Mouse (Mus musculus) hindbrain, embryonic 16.5 days (tissue): ENCODE measurements around the gene Eri3. TPM values are rescaled to one million over a fixed set of nuclear protein-coding genes. Genes with fewer than 3 reads are reported as not detected.

Source experiments
- ATAC-seq: fragments of 200-750 bp; cut with Nextera tagmentation; 2 replicates; pipeline ENCODE4 v1.8.0; 2017; ENCODE audit warnings: moderate TSS enrichment, moderate library complexity
- H3K27ac ChIP-seq: fragments of 300-500 bp; sonication (generic); 2 replicates; pipeline ENCODE4 v1.5.1; 2014; ENCODE audit warnings: low read depth, mild to moderate bottlenecking, control low read depth, low read length, moderate library complexity
- H3K27me3 ChIP-seq: fragments of 300-500 bp; sonication (generic); replicated peaks from 2 replicates; pipeline ENCODE4 v1.6.1; 2014; ENCODE audit warnings: low read length; ENCODE audit not compliant: control insufficient read depth, insufficient read depth
- H3K36me3 ChIP-seq: fragments of 300-500 bp; sonication (generic); 2 replicates; pipeline ENCODE4 v1.6.1; 2014; ENCODE audit warnings: mild to moderate bottlenecking, low read length, moderate library complexity, mixed read lengths; ENCODE audit not compliant: control insufficient read depth, insufficient read depth
- H3K4me1 ChIP-seq: fragments of 300-500 bp; sonication (generic); 2 replicates; pipeline ENCODE4 v1.6.1; 2014; ENCODE audit warnings: low read depth, low read length; ENCODE audit not compliant: control insufficient read depth, insufficient read depth
- H3K4me2 ChIP-seq: fragments of 300-500 bp; sonication (generic); 2 replicates; pipeline ENCODE4 v1.6.1; 2014; ENCODE audit warnings: mild to moderate bottlenecking, low read length, control low read depth, moderate library complexity
- H3K4me3 ChIP-seq: fragments of 300-500 bp; sonication (generic); 2 replicates; pipeline ENCODE4 v1.5.1; 2014; ENCODE audit warnings: mild to moderate bottlenecking, low read length, control low read depth, moderate library complexity
- H3K9ac ChIP-seq: fragments of 300-500 bp; sonication (generic); 2 replicates; pipeline ENCODE4 v1.6.1; 2014; ENCODE audit warnings: low read depth, mild to moderate bottlenecking, control low read depth, low read length, moderate library complexity
- H3K9me3 ChIP-seq: fragments of 300-500 bp; sonication (generic); 2 replicates; pipeline ENCODE4 v1.6.1; 2014; ENCODE audit warnings: mild to moderate bottlenecking, low read length, moderate library complexity; ENCODE audit not compliant: control insufficient read depth
- WGBS: fragments of 180-500 bp; shearing (Covaris S2); extraction: QIAGEN DNeasy Blood & Tissue Kit; methylation state at CpG from one replicate; pipeline ENCODE4 v1.1.7; 2014; 5-methylcytosine and 5-hydroxymethylcytosine counted together
- polyA plus RNA-seq: library from polyadenylated mRNA; unstranded; fragments of >200 nt; fragmentation: Nextera tagmentation; extraction: Ambion mirVana; gene quantifications from 2 replicates; pipeline ENCODE4 v1.2.1, GENCODE M21; 2015

Eri3 gene
- polyA plus RNA-seq, 1 experiment from 2014 or later, result 276 TPM

- no peak for ATAC-seq
- 86% methylated on average over 2 of the region's 2 CpGs for WGBS
- H3K4me1 ChIP-seq, result peaks cover 3% of the 10 kb centered on the region
- H3K9ac ChIP-seq, result no peak overlapping the region
- peaks cover 7% of the 10 kb centered on the region for H3K36me3 ChIP-seq
- no peak overlapping the region for H3K4me3 ChIP-seq
- no peaks in the 10 kb centered on the region for H3K9me3 ChIP-seq
- no peaks in the 10 kb centered on the region for H3K27me3 ChIP-seq
- no peak overlapping the region for H3K4me2 ChIP-seq
- H3K27ac ChIP-seq, result no peak overlapping the region
These were observed 40.6 kb downstream of the Eri3 start for GRCm38 (mm10) chr4:117590781-117591180.

- WGBS, result 89% methylated on average over 5 of the region's 5 CpGs
- Histone ChIP-seq H3K4me3 (no peak overlapping the region), H3K27ac (no peak overlapping the region), H3K4me1 (peaks cover 3% of the 10 kb centered on the region), H3K36me3 (peaks cover 7% of the 10 kb centered on the region), H3K9ac (no peak overlapping the region), H3K4me2 (no peak overlapping the region), H3K27me3 (no peaks in the 10 kb centered on the region), H3K9me3 (no peaks in the 10 kb centered on the region)
- ATAC-seq, result no peak
These were observed 42.0 kb downstream of the Eri3 start for GRCm38 (mm10) chr4:117592206-117592605.

- ATAC-seq, result no peak
- 69% methylated on average over 10 of the region's 10 CpGs for WGBS
- no peak overlapping the region for H3K9ac ChIP-seq
- H3K27me3 ChIP-seq, result no peaks in the 10 kb centered on the region
- no peak overlapping the region for H3K4me3 ChIP-seq
- no peaks in the 10 kb centered on the region; the same call in 1 of the 2 replicates for H3K4me1 ChIP-seq
- H3K36me3 ChIP-seq, result peaks cover 13% of the 10 kb centered on the region
- H3K9me3 ChIP-seq, result no peaks in the 10 kb centered on the region
- H3K4me2 ChIP-seq, result no peak overlapping the region
- no peak overlapping the region for H3K27ac ChIP-seq
These were observed 45.1 kb downstream of the Eri3 start for GRCm38 (mm10) chr4:117595293-117595692.

GRCm38 (mm10) chr4:117599986-117600565 is 49.9 kb downstream of the Eri3 start:
- no peak overlapping the region for H3K9ac ChIP-seq
- H3K27ac ChIP-seq, result peak overlapping the region; percentile 20; the same call in 1 of the 2 replicates
- ATAC-seq, result no peak

GRCm38 (mm10) chr4:117601338-117601776 is 51.2 kb downstream of the Eri3 start:
- no peak overlapping the region for H3K4me2 ChIP-seq
- no peaks in the 10 kb centered on the region for H3K27me3 ChIP-seq
- no peak overlapping the region for H3K9ac ChIP-seq
- 10% methylated on average over 5 of the region's 5 CpGs for WGBS
- no peaks in the 10 kb centered on the region for H3K9me3 ChIP-seq
- H3K4me1 ChIP-seq, result peaks cover 26% of the 10 kb centered on the region
- ATAC-seq, result no peak
- H3K27ac ChIP-seq, result no peak overlapping the region
- no peak overlapping the region for H3K4me3 ChIP-seq
- H3K36me3 ChIP-seq, result peaks cover 7% of the 10 kb centered on the region

More at GRCm38 (mm10) chr4:117599986-117600565, 49.9 kb downstream of the Eri3 start:
- WGBS, result 52% methylated on average over 7 of the region's 7 CpGs
- Histone ChIP-seq H3K27me3 (no peaks in the 10 kb centered on the region), H3K4me2 (no peak overlapping the region), H3K4me1 (peaks cover 16% of the 10 kb centered on the region), H3K36me3 (peaks cover 7% of the 10 kb centered on the region), H3K4me3 (no peak overlapping the region), H3K9me3 (no peaks in the 10 kb centered on the region)

GRCm38 (mm10) chr4:117605099-117605953 is 55.2 kb downstream of the Eri3 start:
- Histone ChIP-seq H3K4me1 (peaks cover 26% of the 10 kb centered on the region), H3K36me3 (no peaks in the 10 kb centered on the region), H3K27ac (peak overlapping the region; percentile 21; the same call in 1 of the 2 replicates), H3K4me3 (no peak overlapping the region), H3K27me3 (no peaks in the 10 kb centered on the region), H3K9me3 (no peaks in the 10 kb centered on the region), H3K4me2 (no peak overlapping the region), H3K9ac (peak overlapping the region; percentile 47)
- WGBS, result 17% methylated on average over 16 of the region's 16 CpGs
- peak; percentile 31; the same call in 1 of the 2 replicates for ATAC-seq

GRCm38 (mm10) chr4:117605954-117606227 is 55.7 kb downstream of the Eri3 start:
- Histone ChIP-seq H3K9ac (no peak overlapping the region), H3K36me3 (no peaks in the 10 kb centered on the region), H3K27ac (no peak overlapping the region), H3K27me3 (no peaks in the 10 kb centered on the region), H3K4me2 (no peak overlapping the region), H3K4me1 (peaks cover 20% of the 10 kb centered on the region), H3K9me3 (no peaks in the 10 kb centered on the region), H3K4me3 (no peak overlapping the region)
- 33% methylated on average over 1 of the region's 1 CpGs for WGBS
- no peak for ATAC-seq

- H3K27ac ChIP-seq, result no peak overlapping the region
- no peak overlapping the region for H3K4me2 ChIP-seq
- no peaks in the 10 kb centered on the region for H3K9me3 ChIP-seq
- WGBS, result 78% methylated on average over 5 of the region's 5 CpGs
- H3K36me3 ChIP-seq, result no peaks in the 10 kb centered on the region
- no peak overlapping the region for H3K9ac ChIP-seq
- ATAC-seq, result no peak
- H3K4me3 ChIP-seq, result no peak overlapping the region
- H3K27me3 ChIP-seq, result no peaks in the 10 kb centered on the region
- peaks cover 19% of the 10 kb centered on the region for H3K4me1 ChIP-seq
These were observed 56.9 kb downstream of the Eri3 start for GRCm38 (mm10) chr4:117606831-117607610.

GRCm38 (mm10) chr4:117608265-117608664 is 58.1 kb downstream of the Eri3 start:
- Histone ChIP-seq H3K9ac (no peak overlapping the region), H3K9me3 (no peaks in the 10 kb centered on the region), H3K4me2 (no peak overlapping the region), H3K27me3 (no peaks in the 10 kb centered on the region), H3K4me3 (no peak overlapping the region), H3K36me3 (0 out of 2 replicates have a peak, but pooled peaks cover 2% of the 10 kb centered on the region), H3K4me1 (peaks cover 19% of the 10 kb centered on the region), H3K27ac (no peak overlapping the region)
- WGBS, result 38% methylated on average over 9 of the region's 9 CpGs
- peak; percentile 46; the same call in 1 of the 2 replicates for ATAC-seq
